Mouse (Mus musculus) forebrain, embryonic 10.5 days (tissue): ENCODE data around the gene Grm8. TPM values are rescaled to one million over a fixed set of nuclear protein-coding genes. Genes with fewer than 3 reads are reported as not detected.

ENCODE experiments used
- DNase-seq: peaks from one replicate; pipeline ENCODE4 v3.0.0-alpha.2; 2017; ENCODE audit warnings: low spot score; ENCODE audit errors: extremely low spot score
- H3K27ac ChIP-seq: fragments of 300-500 bp; sonication (generic); 2 replicates; pipeline ENCODE4 v1.5.1; 2016; ENCODE audit warnings: mild to moderate bottlenecking
- H3K27me3 ChIP-seq: fragments of 300-500 bp; sonication (generic); 2 replicates; pipeline ENCODE4 v1.6.1; 2016; ENCODE audit warnings: mild to moderate bottlenecking; ENCODE audit not compliant: poor library complexity, severe bottlenecking
- H3K36me3 ChIP-seq: fragments of 300-500 bp; sonication (generic); replicated peaks from 2 replicates; pipeline ENCODE4 v1.6.1; 2016; ENCODE audit warnings: mild to moderate bottlenecking, moderate library complexity
- H3K4me1 ChIP-seq: fragments of 300-500 bp; sonication (generic); 2 replicates; pipeline ENCODE4 v1.6.1; 2016
- H3K4me3 ChIP-seq: fragments of 300-500 bp; sonication (generic); 2 replicates; pipeline ENCODE4 v1.5.1; 2016; ENCODE audit warnings: mild to moderate bottlenecking, moderate library complexity
- H3K9me3 ChIP-seq: fragments of 300-500 bp; sonication (generic); 2 replicates; pipeline ENCODE4 v1.6.1; 2016; ENCODE audit warnings: mild to moderate bottlenecking, moderate library complexity
- WGBS: fragments of 180-500 bp; shearing (Covaris S2); methylation state at CpG from one replicate; pipeline ENCODE4 v1.1.7; 2016; 5-methylcytosine and 5-hydroxymethylcytosine counted together
- polyA plus RNA-seq: library from polyadenylated mRNA; unstranded; fragments of >200 nt; fragmentation: Nextera tagmentation; extraction: Ambion mirVana; gene quantifications from 2 replicates; pipeline ENCODE4 v1.2.1, GENCODE M21; 2016

The Grm8 gene
- polyA plus RNA-seq, 1 experiment from 2014 or later, result 0.78 TPM

DNA sequence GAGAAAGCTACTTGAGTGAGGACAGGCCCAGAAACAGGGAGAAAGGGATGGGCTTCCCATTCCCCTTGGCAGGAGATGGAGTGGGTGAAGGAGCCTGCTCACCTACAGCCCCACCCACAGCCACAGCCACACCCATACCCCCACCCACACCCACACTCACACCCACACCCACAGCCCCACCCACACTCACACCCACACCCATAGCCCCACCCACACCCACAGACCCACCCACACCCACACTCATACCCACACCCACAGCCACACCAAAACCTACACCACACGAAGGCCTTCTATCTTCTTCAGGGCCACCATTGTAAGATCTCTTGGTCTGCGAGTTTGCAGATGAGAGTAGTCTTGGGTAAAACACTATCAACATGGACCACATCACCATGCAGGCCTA lies 137.7 kb downstream of the Grm8 start:
- no peak for DNase-seq
- H3K4me1 ChIP-seq, result no peaks in the 10 kb centered on the region
- H3K9me3 ChIP-seq, result no peaks in the 10 kb centered on the region
- H3K36me3 ChIP-seq, result no peaks in the 10 kb centered on the region
- no peaks in the 10 kb centered on the region for H3K27me3 ChIP-seq
- WGBS, result 90% methylated on average over 2 of the region's 2 CpGs
- H3K4me3 ChIP-seq, result no peak overlapping the region
- H3K27ac ChIP-seq, result no peak overlapping the region

DNA sequence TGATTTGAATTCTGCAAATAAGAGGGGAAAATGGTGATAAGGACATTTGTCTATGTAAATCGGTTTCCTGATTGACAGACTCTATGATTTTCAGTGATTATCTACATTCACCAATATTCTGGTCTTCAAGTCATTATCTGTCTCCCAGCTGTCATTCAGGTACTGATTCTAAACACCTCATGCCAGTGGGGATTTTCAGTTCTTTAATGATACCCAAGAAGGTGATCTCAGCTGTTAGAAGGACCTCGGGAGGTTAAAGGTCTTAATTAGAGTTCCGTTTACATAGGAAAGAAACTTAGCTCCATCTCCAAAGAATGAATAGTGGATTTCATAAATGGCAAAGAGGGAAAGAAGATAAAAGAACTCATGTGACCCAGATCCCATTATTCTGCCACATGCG lies 143.7 kb downstream of the Grm8 start:
- no peak for DNase-seq
- WGBS, result 78% methylated on average over 4 of the region's 4 CpGs
- Histone ChIP-seq H3K4me1 (0 out of 2 replicates have a peak, but pooled peaks cover 3% of the 10 kb centered on the region), H3K36me3 (no peaks in the 10 kb centered on the region), H3K4me3 (no peak overlapping the region), H3K27me3 (no peaks in the 10 kb centered on the region), H3K9me3 (no peaks in the 10 kb centered on the region), H3K27ac (no peak overlapping the region)

GRCm38 (mm10) chr6:27982598-27982997 lies 152.4 kb downstream of the Grm8 start:
- WGBS, result 81% methylated on average over 3 of the region's 3 CpGs

GRCm38 (mm10) chr6:27982021-27982420 lies 153.0 kb downstream of the Grm8 start:
- Histone ChIP-seq H3K4me1 (no peaks in the 10 kb centered on the region), H3K27me3 (no peaks in the 10 kb centered on the region), H3K27ac (no peak overlapping the region), H3K4me3 (no peak overlapping the region), H3K36me3 (no peaks in the 10 kb centered on the region), H3K9me3 (no peaks in the 10 kb centered on the region)
- WGBS, result 48% methylated on average over 1 of the region's 1 CpGs
- DNase-seq, result no peak

More at GRCm38 (mm10) chr6:27982598-27982997, 152.4 kb downstream of the Grm8 start:
- H3K27ac ChIP-seq, result no peak overlapping the region
- H3K4me3 ChIP-seq, result no peak overlapping the region
- no peaks in the 10 kb centered on the region for H3K9me3 ChIP-seq
- DNase-seq, result no peak
- H3K27me3 ChIP-seq, result no peaks in the 10 kb centered on the region
- no peaks in the 10 kb centered on the region for H3K36me3 ChIP-seq
- no peaks in the 10 kb centered on the region for H3K4me1 ChIP-seq

DNA sequence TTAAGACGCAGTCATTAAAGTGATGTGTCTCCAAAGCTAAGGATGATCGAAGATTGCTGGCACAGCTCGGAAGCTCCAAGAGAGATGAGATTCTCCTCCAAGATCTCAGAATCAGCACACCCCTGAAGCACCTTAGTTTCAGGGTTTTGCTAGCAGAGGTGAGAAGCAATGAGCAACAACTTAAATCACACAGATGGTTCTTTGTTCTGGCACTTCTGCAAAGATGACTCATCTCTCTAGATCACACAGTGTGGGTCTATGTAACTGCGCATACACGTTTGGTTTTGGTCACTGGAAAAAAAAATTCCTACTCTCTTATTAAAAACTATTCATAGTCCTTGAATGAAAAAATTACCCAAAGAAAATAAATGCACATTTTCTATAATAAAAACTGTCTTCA lies 157.6 kb downstream of the Grm8 start:
- H3K27ac ChIP-seq, result no peak overlapping the region
- H3K4me1 ChIP-seq, result no peaks in the 10 kb centered on the region
- no peaks in the 10 kb centered on the region for H3K9me3 ChIP-seq
- WGBS, result 90% methylated on average over 5 of the region's 5 CpGs
- no peaks in the 10 kb centered on the region for H3K36me3 ChIP-seq
- no peak overlapping the region for H3K4me3 ChIP-seq
- H3K27me3 ChIP-seq, result no peaks in the 10 kb centered on the region
- DNase-seq, result no peak

DNA sequence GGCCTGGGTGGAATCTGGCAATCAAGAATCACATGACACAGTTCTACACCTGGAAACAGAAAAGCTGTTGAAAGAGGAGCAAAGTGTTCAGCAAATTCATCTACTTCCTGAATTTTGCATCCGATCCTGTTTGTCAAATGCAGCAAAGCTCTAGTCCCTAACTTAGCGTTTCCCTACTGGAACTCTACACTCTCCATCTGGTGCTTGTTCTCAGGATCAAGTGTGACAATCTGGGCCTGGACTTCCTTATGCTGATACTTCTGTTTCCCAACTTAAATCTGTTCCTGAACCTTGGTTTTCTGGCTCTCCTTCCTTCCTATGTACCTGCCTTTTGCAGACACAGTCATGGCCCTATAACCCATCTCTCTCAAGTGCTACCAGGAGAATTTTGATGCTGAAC lies 166.1 kb downstream of the Grm8 start:
- H3K9me3 ChIP-seq, result no peaks in the 10 kb centered on the region
- no peaks in the 10 kb centered on the region for H3K4me1 ChIP-seq
- no peak overlapping the region for H3K27ac ChIP-seq
- no peaks in the 10 kb centered on the region for H3K27me3 ChIP-seq
- 79% methylated on average over 2 of the region's 2 CpGs for WGBS
- no peaks in the 10 kb centered on the region for H3K36me3 ChIP-seq
- H3K4me3 ChIP-seq, result no peak overlapping the region
- no peak for DNase-seq

- WGBS, result 83% methylated on average over 3 of the region's 3 CpGs
- no peak for DNase-seq
- no peak overlapping the region for H3K4me3 ChIP-seq
- no peaks in the 10 kb centered on the region for H3K27me3 ChIP-seq
- H3K36me3 ChIP-seq, result no peaks in the 10 kb centered on the region
- no peak overlapping the region for H3K27ac ChIP-seq
- H3K4me1 ChIP-seq, result no peaks in the 10 kb centered on the region
- no peaks in the 10 kb centered on the region for H3K9me3 ChIP-seq
These were observed 167.9 kb downstream of the Grm8 start for GRCm38 (mm10) chr6:27967037-27967436.

DNA sequence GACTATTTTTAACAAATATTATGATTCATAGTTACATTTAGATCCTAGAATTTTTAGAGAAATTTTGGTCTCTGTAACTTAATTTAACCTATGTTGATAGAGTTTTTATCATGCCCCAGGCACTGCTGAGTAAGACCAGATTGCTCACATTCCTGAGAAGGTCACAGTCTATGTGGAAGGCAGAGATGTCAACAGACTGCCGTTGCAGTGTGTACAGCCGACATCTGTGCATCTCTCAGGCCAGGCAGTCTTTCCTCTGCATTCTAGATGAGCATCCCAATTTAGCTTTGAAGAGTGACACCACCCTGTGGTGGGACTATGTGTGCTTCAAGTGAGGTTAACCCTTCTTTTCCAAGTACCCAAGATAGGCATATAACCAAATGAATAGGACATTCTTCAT lies 169.7 kb downstream of the Grm8 start:
- Histone ChIP-seq H3K27ac (no peak overlapping the region), H3K9me3 (no peaks in the 10 kb centered on the region), H3K4me1 (no peaks in the 10 kb centered on the region), H3K36me3 (no peaks in the 10 kb centered on the region), H3K27me3 (no peaks in the 10 kb centered on the region), H3K4me3 (no peak overlapping the region)
- no peak for DNase-seq
- 59% methylated on average over 2 of the region's 2 CpGs for WGBS

GRCm38 (mm10) chr6:27963887-27964286 lies 171.1 kb downstream of the Grm8 start:
- Histone ChIP-seq H3K9me3 (no peaks in the 10 kb centered on the region), H3K27me3 (no peaks in the 10 kb centered on the region), H3K4me1 (no peaks in the 10 kb centered on the region), H3K4me3 (no peak overlapping the region), H3K27ac (no peak overlapping the region), H3K36me3 (no peaks in the 10 kb centered on the region)
- WGBS, result 79% methylated on average over 1 of the region's 1 CpGs
- DNase-seq, result no peak

DNA sequence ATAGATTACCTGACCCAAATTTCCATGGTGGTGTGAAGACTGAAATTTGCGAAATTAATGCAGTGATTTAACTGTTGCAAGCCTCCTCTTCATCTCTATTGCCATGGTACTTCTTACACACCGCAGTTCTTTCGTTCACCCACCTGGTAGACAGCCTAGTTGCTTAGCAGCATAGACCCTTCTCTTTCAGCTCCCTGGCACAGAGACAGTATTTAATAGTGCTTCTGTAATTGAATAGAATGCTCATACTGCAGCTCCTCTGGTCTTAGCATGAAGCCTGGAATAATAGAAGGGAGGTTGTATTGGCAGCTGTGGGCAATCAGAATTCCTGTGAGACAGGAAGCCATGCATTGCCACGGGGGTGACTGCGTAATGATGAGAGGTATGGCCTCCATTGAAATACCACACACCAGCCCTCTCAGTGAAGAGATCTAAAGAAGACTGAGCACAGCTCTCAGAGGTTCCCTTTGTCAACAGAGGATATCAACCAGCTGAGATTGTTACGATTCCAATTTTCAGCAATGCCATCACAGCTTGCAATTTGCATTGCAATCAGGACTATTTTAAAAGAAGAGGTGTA lies 178.6 kb downstream of the Grm8 start:
- H3K27ac ChIP-seq, result no peak overlapping the region
- no peak for DNase-seq
- no peaks in the 10 kb centered on the region for H3K36me3 ChIP-seq
- peaks cover 3% of the 10 kb centered on the region; the same call in 1 of the 2 replicates for H3K4me1 ChIP-seq
- no peaks in the 10 kb centered on the region for H3K27me3 ChIP-seq
- no peak overlapping the region for H3K4me3 ChIP-seq
- 79% methylated on average over 6 of the region's 6 CpGs for WGBS
- no peaks in the 10 kb centered on the region for H3K9me3 ChIP-seq

- no peaks in the 10 kb centered on the region for H3K36me3 ChIP-seq
- H3K27me3 ChIP-seq, result no peaks in the 10 kb centered on the region
- no peaks in the 10 kb centered on the region for H3K9me3 ChIP-seq
- WGBS, result 86% methylated on average over 5 of the region's 5 CpGs
- H3K4me3 ChIP-seq, result no peak overlapping the region
- H3K4me1 ChIP-seq, result peaks cover 4% of the 10 kb centered on the region; the same call in 1 of the 2 replicates
- no peak for DNase-seq
- no peak overlapping the region for H3K27ac ChIP-seq
These were observed 183.5 kb downstream of the Grm8 start for GRCm38 (mm10) chr6:27951433-27951832.

DNA sequence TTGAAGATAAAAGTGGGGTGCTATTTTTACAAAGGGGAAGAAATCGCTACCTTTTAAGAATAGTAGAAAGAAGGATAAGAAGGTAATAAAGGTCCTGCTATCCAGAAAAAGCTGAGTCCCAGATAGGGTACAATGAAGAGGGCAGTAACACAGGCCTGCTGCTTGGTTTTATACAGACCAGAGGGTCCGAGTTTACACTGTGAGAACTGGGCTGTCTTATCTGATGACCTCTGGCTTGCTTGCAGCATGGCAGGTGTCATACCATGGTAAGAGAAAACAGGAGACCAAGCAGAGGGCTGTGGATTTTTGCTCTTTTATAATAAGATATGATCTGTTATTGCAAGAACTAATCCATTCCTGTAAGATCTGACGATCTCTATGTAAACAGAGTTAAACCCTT lies 206.9 kb downstream of the Grm8 start:
- WGBS, result 91% methylated on average over 3 of the region's 3 CpGs
- Histone ChIP-seq H3K27me3 (no peaks in the 10 kb centered on the region), H3K27ac (no peak overlapping the region), H3K4me3 (no peak overlapping the region), H3K36me3 (no peaks in the 10 kb centered on the region), H3K4me1 (no peaks in the 10 kb centered on the region), H3K9me3 (no peaks in the 10 kb centered on the region)
- no peak for DNase-seq

GRCm38 (mm10) chr6:27913281-27913680 lies 221.7 kb downstream of the Grm8 start:
- DNase-seq, result no peak
- Histone ChIP-seq H3K4me1 (no peaks in the 10 kb centered on the region), H3K4me3 (no peak overlapping the region), H3K9me3 (peaks cover 6% of the 10 kb centered on the region), H3K36me3 (no peaks in the 10 kb centered on the region), H3K27ac (no peak overlapping the region), H3K27me3 (no peaks in the 10 kb centered on the region)
- 79% methylated on average over 1 of the region's 1 CpGs for WGBS

GRCm38 (mm10) chr6:27904358-27904757 lies 230.6 kb downstream of the Grm8 start:
- Histone ChIP-seq H3K27me3 (no peaks in the 10 kb centered on the region), H3K4me1 (no peaks in the 10 kb centered on the region), H3K36me3 (no peaks in the 10 kb centered on the region), H3K27ac (no peak overlapping the region), H3K9me3 (no peaks in the 10 kb centered on the region), H3K4me3 (no peak overlapping the region)
- no peak for DNase-seq
